Mouse (Mus musculus) G1E (cell line): ENCODE measurements at regions not wholly inside any gene's neighbourhood (a gene's known extent, or its start where the extent isn't known, plus 50 kb on each side); places are given as distances from the start of the nearest gene placed in this dataset.

Source experiments
- CTCF ChIP-seq: IDR thresholded peaks from 2 replicates; pipeline ENCODE4 v1.5.1; 2012; ENCODE audit warnings: low read depth, low read length, inconsistent platforms, mixed read lengths
- GATA1 ChIP-seq: IDR thresholded peaks from 2 replicates; pipeline ENCODE4 v1.6.1; 2012; ENCODE audit warnings: borderline replicate concordance, low read length, inconsistent platforms, mixed read lengths
- GATA2 ChIP-seq: IDR thresholded peaks from 2 replicates; pipeline ENCODE4 v1.6.1; 2012; ENCODE audit warnings: low read depth, low read length, inconsistent platforms, borderline replicate concordance
- POLR2AphosphoS5 ChIP-seq: IDR thresholded peaks from 2 replicates; pipeline ENCODE4 v1.6.1; 2012; ENCODE audit warnings: low read depth, low read length, inconsistent platforms; ENCODE audit not compliant: insufficient replicate concordance
- TAL1 ChIP-seq: conservative IDR thresholded peaks from 2 replicates; pipeline ENCODE4 v1.6.1; 2012; ENCODE audit warnings: low read depth, low read length, inconsistent platforms, mixed read lengths

DNA sequence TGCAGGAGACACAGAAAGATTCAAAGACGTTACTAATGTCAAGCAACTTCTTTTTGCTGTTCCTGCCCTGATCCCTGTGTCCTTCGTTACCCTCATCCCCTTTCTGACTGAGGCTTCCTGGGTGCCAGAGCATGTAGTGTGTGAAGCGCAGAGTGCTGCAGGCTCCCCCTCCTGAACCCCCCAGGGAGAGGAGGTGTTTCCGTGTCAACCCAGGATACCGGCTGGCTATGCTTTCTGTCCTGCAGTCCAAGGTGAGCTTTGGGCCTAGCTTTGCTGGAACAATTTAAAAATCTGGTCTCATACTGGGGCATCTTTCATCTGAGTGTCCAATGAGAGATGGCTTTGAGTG, 67.0 kb upstream of the Sept5 start:
- TF ChIP-seq POLR2AphosphoS5, result no peak
- TF ChIP-seq CTCF, result 0 out of 2 replicates have a peak, but pooled peaks have one; percentile 1
- TF ChIP-seq GATA1, result no peak
- TF ChIP-seq TAL1, result no peak
- TF ChIP-seq GATA2, result no peak
